Mouse (Mus musculus): ENCODE measurements around the gene Kcnd3. TPM values are rescaled to one million over a fixed set of nuclear protein-coding genes. Genes with fewer than 3 reads are reported as not detected.

Kcnd3 gene
- total and polyA plus RNA-seq, 3 experiments, result 0.05 TPM; not detected in 2

- H3K4me3 ChIP-seq (ENCODE audit: low read depth, low read length), result no peak overlapping the region
- peaks cover 2% of the 10 kb centered on the region; the same call in 1 of the 2 replicates for H3K27me3 ChIP-seq (ENCODE audit: insufficient read depth, low read length)
- TF ChIP-seq GATA1 (IDR thresholded peaks at IDR 0.05; ENCODE audit: borderline replicate concordance, low read length), result no peak
- TF ChIP-seq POLR2AphosphoS5 (IDR thresholded peaks at IDR 0.05; ENCODE audit: insufficient replicate concordance, low read depth, low read length), result no peak
- TF ChIP-seq TAL1 (conservative IDR thresholded peaks at IDR 0.05; ENCODE audit: low read depth, low read length), result no peak
- TF ChIP-seq CTCF (IDR thresholded peaks at IDR 0.05; ENCODE audit: low read depth, low read length), result no peak
- no peak for TF ChIP-seq GATA2 (IDR thresholded peaks at IDR 0.05; ENCODE audit: borderline replicate concordance, low read depth, low read length)
- H3K4me1 ChIP-seq (ENCODE audit: insufficient read depth, low read depth, low read length), result no peaks in the 10 kb centered on the region
- no peaks in the 10 kb centered on the region for H3K36me3 ChIP-seq (replicated peaks)
- no peaks in the 10 kb centered on the region for H3K9me3 ChIP-seq (replicated peaks)
- DNase-seq (ENCODE audit: low spot score), result no peak
- no peak for ATAC-seq (ENCODE audit: extremely low read depth, insufficient number of reproducible peaks, low FRiP score, poor library complexity, severe bottlenecking)
Measured at GRCm38 (mm10) chr3:105621154-105621553, 169.0 kb downstream of the Kcnd3 start.

GRCm38 (mm10) chr3:105623137-105623536 is 171.0 kb downstream of the Kcnd3 start:
- no peaks in the 10 kb centered on the region for H3K9me3 ChIP-seq (replicated peaks)
- DNase-seq (ENCODE audit: low spot score) (no peak), ATAC-seq (ENCODE audit: extremely low read depth, insufficient number of reproducible peaks, low FRiP score, poor library complexity, severe bottlenecking) (no peak)
- TF ChIP-seq POLR2AphosphoS5 (IDR thresholded peaks at IDR 0.05; ENCODE audit: insufficient replicate concordance, low read depth, low read length), result no peak
- no peak for TF ChIP-seq GATA2 (IDR thresholded peaks at IDR 0.05; ENCODE audit: borderline replicate concordance, low read depth, low read length)
- no peak for TF ChIP-seq CTCF (IDR thresholded peaks at IDR 0.05; ENCODE audit: low read depth, low read length)
- no peak for TF ChIP-seq GATA1 (IDR thresholded peaks at IDR 0.05; ENCODE audit: borderline replicate concordance, low read length)
- no peak for TF ChIP-seq TAL1 (conservative IDR thresholded peaks at IDR 0.05; ENCODE audit: low read depth, low read length)
- H3K4me1 ChIP-seq (ENCODE audit: insufficient read depth, low read depth, low read length), result no peaks in the 10 kb centered on the region
- peaks cover 2% of the 10 kb centered on the region; the same call in 1 of the 2 replicates for H3K27me3 ChIP-seq (ENCODE audit: insufficient read depth, low read length)
- no peaks in the 10 kb centered on the region for H3K36me3 ChIP-seq (replicated peaks)
- H3K4me3 ChIP-seq (ENCODE audit: low read depth, low read length), result no peak overlapping the region

DNA sequence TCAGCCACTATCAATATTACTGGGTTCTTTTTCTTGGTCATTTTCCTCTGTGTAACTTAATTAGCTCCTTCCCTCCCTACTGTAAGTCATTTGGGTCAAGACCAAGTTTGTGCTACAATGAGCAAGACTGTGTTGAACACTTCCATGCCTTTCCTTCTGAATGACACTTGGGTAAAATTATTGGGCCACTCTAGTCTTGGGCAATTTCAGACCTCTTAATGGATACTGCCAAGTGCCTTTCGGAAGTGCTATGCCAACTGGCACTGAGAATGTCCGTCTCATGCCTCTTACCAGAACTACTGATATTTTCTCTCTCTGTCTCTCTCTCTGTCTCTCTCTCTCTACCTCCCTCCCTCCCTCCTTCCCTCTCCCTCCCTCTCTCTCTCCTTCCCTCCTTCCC is 173.8 kb downstream of the Kcnd3 start:
- H3K4me1 ChIP-seq (ENCODE audit: insufficient read depth, low read depth, low read length), result no peaks in the 10 kb centered on the region
- H3K36me3 ChIP-seq (replicated peaks), result no peaks in the 10 kb centered on the region
- no peaks in the 10 kb centered on the region for H3K9me3 ChIP-seq (replicated peaks)
- TF ChIP-seq POLR2AphosphoS5 (IDR thresholded peaks at IDR 0.05; ENCODE audit: insufficient replicate concordance, low read depth, low read length) (no peak), TAL1 (conservative IDR thresholded peaks at IDR 0.05; ENCODE audit: low read depth, low read length) (no peak), GATA2 (IDR thresholded peaks at IDR 0.05; ENCODE audit: borderline replicate concordance, low read depth, low read length) (no peak), CTCF (IDR thresholded peaks at IDR 0.05; ENCODE audit: low read depth, low read length) (no peak), GATA1 (IDR thresholded peaks at IDR 0.05; ENCODE audit: borderline replicate concordance, low read length) (no peak)
- no peaks in the 10 kb centered on the region for H3K27me3 ChIP-seq (ENCODE audit: insufficient read depth, low read length)
- no peak for ATAC-seq (ENCODE audit: extremely low read depth, insufficient number of reproducible peaks, low FRiP score, poor library complexity, severe bottlenecking)
- no peak for DNase-seq (ENCODE audit: low spot score)
- no peak overlapping the region for H3K4me3 ChIP-seq (ENCODE audit: low read depth, low read length)

GRCm38 (mm10) chr3:105627258-105627657 is 175.1 kb downstream of the Kcnd3 start:
- Histone ChIP-seq H3K9me3 (replicated peaks) (no peaks in the 10 kb centered on the region), H3K4me1 (ENCODE audit: insufficient read depth, low read depth, low read length) (no peaks in the 10 kb centered on the region), H3K4me3 (ENCODE audit: low read depth, low read length) (no peak overlapping the region), H3K36me3 (replicated peaks) (no peaks in the 10 kb centered on the region), H3K27me3 (ENCODE audit: insufficient read depth, low read length) (peaks cover 4% of the 10 kb centered on the region; the same call in 1 of the 2 replicates)
- ATAC-seq (ENCODE audit: extremely low read depth, insufficient number of reproducible peaks, low FRiP score, poor library complexity, severe bottlenecking) (no peak), DNase-seq (ENCODE audit: low spot score) (no peak)
- no peak for TF ChIP-seq POLR2AphosphoS5 (IDR thresholded peaks at IDR 0.05; ENCODE audit: insufficient replicate concordance, low read depth, low read length)
- no peak for TF ChIP-seq TAL1 (conservative IDR thresholded peaks at IDR 0.05; ENCODE audit: low read depth, low read length)
- no peak for TF ChIP-seq CTCF (IDR thresholded peaks at IDR 0.05; ENCODE audit: low read depth, low read length)
- TF ChIP-seq GATA2 (IDR thresholded peaks at IDR 0.05; ENCODE audit: borderline replicate concordance, low read depth, low read length), result no peak
- TF ChIP-seq GATA1 (IDR thresholded peaks at IDR 0.05; ENCODE audit: borderline replicate concordance, low read length), result no peak

DNA sequence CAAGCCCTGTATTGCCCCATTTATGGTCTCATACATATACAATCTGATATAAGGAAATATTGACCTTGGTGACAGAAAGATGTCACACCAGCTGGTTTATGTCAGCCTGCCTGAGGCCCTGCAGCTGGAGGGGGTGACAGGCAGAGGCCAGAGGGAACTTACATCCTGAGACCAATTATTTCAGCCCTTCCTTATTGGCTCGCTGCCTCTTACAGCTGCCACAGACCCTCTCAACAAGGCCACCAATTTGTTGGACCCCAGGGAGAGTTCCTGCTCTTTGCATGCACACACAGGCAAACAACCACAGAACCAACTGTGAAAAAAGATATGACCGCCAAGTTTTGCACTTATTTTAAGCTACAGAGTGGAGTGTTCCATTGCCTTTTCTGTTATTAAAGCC is 180.2 kb downstream of the Kcnd3 start:
- no peaks in the 10 kb centered on the region for H3K36me3 ChIP-seq (replicated peaks)
- H3K4me3 ChIP-seq (ENCODE audit: low read depth, low read length), result no peak overlapping the region
- H3K4me1 ChIP-seq (ENCODE audit: insufficient read depth, low read depth, low read length), result no peaks in the 10 kb centered on the region
- no peak for ATAC-seq (ENCODE audit: extremely low read depth, insufficient number of reproducible peaks, low FRiP score, poor library complexity, severe bottlenecking)
- no peak for DNase-seq (ENCODE audit: low spot score)
- TF ChIP-seq TAL1 (conservative IDR thresholded peaks at IDR 0.05; ENCODE audit: low read depth, low read length), result no peak
- no peak for TF ChIP-seq POLR2AphosphoS5 (IDR thresholded peaks at IDR 0.05; ENCODE audit: insufficient replicate concordance, low read depth, low read length)
- no peak for TF ChIP-seq GATA1 (IDR thresholded peaks at IDR 0.05; ENCODE audit: borderline replicate concordance, low read length)
- TF ChIP-seq CTCF (IDR thresholded peaks at IDR 0.05; ENCODE audit: low read depth, low read length), result no peak
- TF ChIP-seq GATA2 (IDR thresholded peaks at IDR 0.05; ENCODE audit: borderline replicate concordance, low read depth, low read length), result no peak
- peaks cover 4% of the 10 kb centered on the region; the same call in 1 of the 2 replicates for H3K27me3 ChIP-seq (ENCODE audit: insufficient read depth, low read length)
- no peaks in the 10 kb centered on the region for H3K9me3 ChIP-seq (replicated peaks)

GRCm38 (mm10) chr3:105633021-105633420 is 180.9 kb downstream of the Kcnd3 start:
- H3K36me3 ChIP-seq (replicated peaks), result no peaks in the 10 kb centered on the region
- no peaks in the 10 kb centered on the region for H3K9me3 ChIP-seq (replicated peaks)
- TF ChIP-seq GATA1 (IDR thresholded peaks at IDR 0.05; ENCODE audit: borderline replicate concordance, low read length), result no peak
- TF ChIP-seq POLR2AphosphoS5 (IDR thresholded peaks at IDR 0.05; ENCODE audit: insufficient replicate concordance, low read depth, low read length), result no peak
- TF ChIP-seq TAL1 (conservative IDR thresholded peaks at IDR 0.05; ENCODE audit: low read depth, low read length), result no peak
- no peak for TF ChIP-seq CTCF (IDR thresholded peaks at IDR 0.05; ENCODE audit: low read depth, low read length)
- TF ChIP-seq GATA2 (IDR thresholded peaks at IDR 0.05; ENCODE audit: borderline replicate concordance, low read depth, low read length), result no peak
- no peak for DNase-seq (ENCODE audit: low spot score)
- no peaks in the 10 kb centered on the region for H3K4me1 ChIP-seq (ENCODE audit: insufficient read depth, low read depth, low read length)
- ATAC-seq (ENCODE audit: extremely low read depth, insufficient number of reproducible peaks, low FRiP score, poor library complexity, severe bottlenecking), result no peak
- H3K4me3 ChIP-seq (ENCODE audit: low read depth, low read length), result no peak overlapping the region
- peaks cover 4% of the 10 kb centered on the region; the same call in 1 of the 2 replicates for H3K27me3 ChIP-seq (ENCODE audit: insufficient read depth, low read length)
